Mouse (Mus musculus) fibroblast of lung, adult 2 months (primary cell): ENCODE measurements around the gene Iqch.

Source experiments
- DNase-seq: peaks from one replicate; pipeline ENCODE4 v3.0.0-alpha.2; 2011; ENCODE audit warnings: low read depth

Gene Iqch

GRCm38 (mm10) chr9:63602043-63602939, at the start of gene Iqch, which contains the start of gene Aagab:
Iqch (minus strand) TSS chr9:63602493.
Aagab (plus strand) TSS chr9:63602660.
- DNase-seq, result peak; percentile 80

- DNase-seq, result peak; percentile 87
These were observed 49.3 kb upstream of the Iqch start for GRCm38 (mm10) chr9:63651594-63651993.

- no peak for DNase-seq
These were observed 48.6 kb upstream of the Iqch start for GRCm38 (mm10) chr9:63650905-63651304.

GRCm38 (mm10) chr9:63649841-63650545, 47.7 kb upstream of the Iqch start:
- DNase-seq, result no peak

- DNase-seq, result no peak
These were observed 46.2 kb upstream of the Iqch start for GRCm38 (mm10) chr9:63648520-63648918.

- no peak for DNase-seq
These were observed 45.6 kb upstream of the Iqch start for GRCm38 (mm10) chr9:63647581-63648519.

GRCm38 (mm10) chr9:63645084-63645483, 42.8 kb upstream of the Iqch start:
- no peak for DNase-seq

GRCm38 (mm10) chr9:63644011-63644410, 41.7 kb upstream of the Iqch start:
- DNase-seq, result no peak

- DNase-seq, result no peak
These were observed 39.8 kb upstream of the Iqch start for GRCm38 (mm10) chr9:63641983-63642646.

- no peak for DNase-seq
These were observed 33.8 kb upstream of the Iqch start for GRCm38 (mm10) chr9:63636113-63636512.

GRCm38 (mm10) chr9:63633334-63633733, 31.0 kb upstream of the Iqch start:
- DNase-seq, result no peak

- no peak for DNase-seq
These were observed 30.6 kb upstream of the Iqch start for GRCm38 (mm10) chr9:63632924-63633323.

GRCm38 (mm10) chr9:63632045-63632444, 29.8 kb upstream of the Iqch start:
- DNase-seq, result no peak

GRCm38 (mm10) chr9:63625090-63625756, 22.9 kb upstream of the Iqch start:
- DNase-seq, result no peak

GRCm38 (mm10) chr9:63623895-63624569, 21.7 kb upstream of the Iqch start:
- DNase-seq, result no peak

- DNase-seq, result no peak
These were observed 15.7 kb upstream of the Iqch start for GRCm38 (mm10) chr9:63617967-63618366.

GRCm38 (mm10) chr9:63614018-63614985, 12.0 kb upstream of the Iqch start:
- no peak for DNase-seq

GRCm38 (mm10) chr9:63613569-63613968, 11.3 kb upstream of the Iqch start:
- no peak for DNase-seq
